Mouse (Mus musculus) lung, postnatal 14 days (tissue): ENCODE measurements at regions not wholly inside any gene's neighbourhood (a gene's known extent, or its start where the extent isn't known, plus 50 kb on each side); places are given as distances from the start of the nearest gene placed in this dataset.

Source experiments
- DNase-seq: peaks from one replicate; pipeline ENCODE4 v3.0.0; 2021

GRCm38 (mm10) chr2:169010271-169010670 is 54.9 kb upstream of the Zfp64 start:
- DNase-seq: no peak

DNA sequence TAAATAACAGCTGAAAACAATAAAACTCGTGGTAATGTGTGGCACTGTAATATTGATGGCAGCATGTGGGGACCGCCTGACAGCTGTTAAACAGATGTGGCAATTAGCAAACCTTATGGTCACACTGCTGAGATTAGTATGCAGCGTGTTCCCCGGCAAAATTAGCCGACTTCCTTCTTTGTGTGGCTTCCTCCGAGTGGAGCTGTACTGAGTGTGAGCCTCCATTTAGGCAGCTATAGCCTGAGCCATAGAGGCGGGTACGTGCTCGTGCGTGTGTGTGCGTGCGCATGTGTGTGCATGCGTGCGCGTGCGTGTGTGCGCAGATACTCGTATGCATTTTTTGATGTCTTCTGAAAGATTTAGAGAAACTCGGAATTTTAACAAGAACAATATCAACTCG is 53.4 kb upstream of the Zfp64 start:
- no peak for DNase-seq

GRCm38 (mm10) chr2:169008333-169008732 is 52.9 kb upstream of the Zfp64 start:
- no peak for DNase-seq

- DNase-seq: no peak
Observed at GRCm38 (mm10) chr2:169006549-169006948, 51.2 kb upstream of the Zfp64 start.

DNA sequence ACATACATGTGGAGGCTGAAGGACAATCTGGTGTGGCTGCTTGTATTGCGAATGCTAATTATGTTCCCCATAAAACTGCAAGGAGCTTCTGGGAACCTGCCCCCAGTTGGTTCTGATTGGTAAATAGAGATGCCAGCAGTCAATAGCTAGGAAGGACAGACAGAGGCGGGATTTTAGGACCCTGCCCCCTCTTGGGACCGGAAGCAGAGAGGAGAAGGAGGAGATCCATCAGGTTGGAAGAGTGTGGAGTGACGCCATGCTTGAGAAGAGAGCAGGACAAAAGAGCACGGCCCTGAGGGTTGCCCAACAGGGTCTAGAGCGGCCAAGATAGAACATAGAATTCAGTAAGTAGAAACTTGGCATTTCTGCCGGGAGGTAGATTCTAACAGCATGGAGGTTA is 50.4 kb upstream of the Zfp64 start:
- no peak for DNase-seq
